Mouse (Mus musculus): Measurements from ENCODE around the gene Arv1. TPM values are rescaled to one million over a fixed set of nuclear protein-coding genes. Genes with fewer than 3 reads are reported as not detected.

The Arv1 gene
- total and polyA plus RNA-seq, 3 experiments: 11.9 to 24.1 TPM; not detected in 1

- no peak for DNase-seq (ENCODE audit: low read depth, low spot score)
- H3K4me1 ChIP-seq (ENCODE audit: control insufficient read depth in 1 of 2, insufficient read depth in 2 of 2, low read length in 2 of 2): no peaks in the 10 kb centered on the region
- H3K9ac ChIP-seq (ENCODE audit: control insufficient read depth, low read depth, low read length, poor library complexity, severe bottlenecking): no peak overlapping the region
- TF ChIP-seq MXI1 (IDR thresholded peaks at IDR 0.05; ENCODE audit: low read depth, low read length) (no peak), ZC3H11A (IDR thresholded peaks at IDR 0.05; ENCODE audit: low read depth, low read length) (no peak), MEF2A (IDR thresholded peaks at IDR 0.05; ENCODE audit: extremely low read depth, insufficient replicate concordance, low read depth, low read length, poor library complexity, severe bottlenecking) (no peak), USF2 (IDR thresholded peaks at IDR 0.05; ENCODE audit: borderline replicate concordance in 1 of 2, insufficient read depth in 1 of 2, low read depth in 1 of 2, low read length in 2 of 2) (no peak), POLR2A (IDR thresholded peaks at IDR 0.05; ENCODE audit: control insufficient read depth in 1 of 2, insufficient read depth in 1 of 2, low read depth in 1 of 2, low read length in 2 of 2, poor library complexity in 1 of 2) (no peak), TBP (IDR thresholded peaks at IDR 0.05; ENCODE audit: low read depth, low read length) (no peak)
- no peaks in the 10 kb centered on the region for H3K9me3 ChIP-seq (replicated peaks; ENCODE audit: insufficient read depth, low read length)
- no peaks in the 10 kb centered on the region for H3K79me2 ChIP-seq (ENCODE audit: control insufficient read depth, insufficient read depth, low read length, poor library complexity)
- H3K27me3 ChIP-seq (ENCODE audit: control insufficient read depth in 1 of 2, insufficient read depth in 2 of 2, low read length in 2 of 2): no peaks in the 10 kb centered on the region
- H3K27ac ChIP-seq (ENCODE audit: control insufficient read depth, low read depth, low read length): no peak overlapping the region
- peaks cover 0 to 3% of the 10 kb centered on the region in 2 experiments; a peak in 1 of 4 replicates for H3K36me3 ChIP-seq (ENCODE audit: control insufficient read depth in 1 of 2, insufficient read depth in 2 of 2, low read length in 2 of 2)
- no peak overlapping the region for H3K4me3 ChIP-seq (ENCODE audit: control insufficient read depth in 1 of 2, insufficient read depth in 1 of 2, low read depth in 2 of 2, low read length in 2 of 2)
Measured at GRCm38 (mm10) chr8:124681792-124682157, 40.2 kb upstream of the Arv1 start.

GRCm38 (mm10) chr8:124682218-124682617 is 39.7 kb upstream of the Arv1 start:
- Histone ChIP-seq H3K27me3 (ENCODE audit: control insufficient read depth in 1 of 2, insufficient read depth in 2 of 2, low read length in 2 of 2) (no peaks in the 10 kb centered on the region), H3K79me2 (ENCODE audit: control insufficient read depth, insufficient read depth, low read length, poor library complexity) (no peaks in the 10 kb centered on the region), H3K27ac (ENCODE audit: control insufficient read depth, low read depth, low read length) (no peak overlapping the region), H3K9ac (ENCODE audit: control insufficient read depth, low read depth, low read length, poor library complexity, severe bottlenecking) (no peak overlapping the region), H3K4me3 (ENCODE audit: control insufficient read depth in 1 of 2, insufficient read depth in 1 of 2, low read depth in 2 of 2, low read length in 2 of 2) (no peak overlapping the region), H3K36me3 (ENCODE audit: control insufficient read depth in 1 of 2, insufficient read depth in 2 of 2, low read length in 2 of 2) (peaks cover 0 to 3% of the 10 kb centered on the region in 2 experiments; a peak in 1 of 4 replicates), H3K9me3 (replicated peaks; ENCODE audit: insufficient read depth, low read length) (no peaks in the 10 kb centered on the region), H3K4me1 (ENCODE audit: control insufficient read depth in 1 of 2, insufficient read depth in 2 of 2, low read length in 2 of 2) (no peaks in the 10 kb centered on the region)
- TF ChIP-seq ELF1 (IDR thresholded peaks at IDR 0.05; ENCODE audit: low read depth, low read length) (no peak), UBTF (IDR thresholded peaks at IDR 0.05; ENCODE audit: borderline replicate concordance, insufficient read depth, low read depth, low read length) (no peak), TCF12 (IDR thresholded peaks at IDR 0.05; ENCODE audit: low read depth, low read length) (no peak), MYC (IDR thresholded peaks at IDR 0.05; ENCODE audit: low read depth, low read length) (no peak), ZC3H11A (IDR thresholded peaks at IDR 0.05; ENCODE audit: low read depth, low read length) (no peak), SMC3 (IDR thresholded peaks at IDR 0.05; ENCODE audit: low read depth, low read length) (no peak), CHD2 (IDR thresholded peaks at IDR 0.05; ENCODE audit: low read length) (no peak), MYB (IDR thresholded peaks at IDR 0.05; ENCODE audit: low read depth, low read length) (no peak), ZKSCAN1 (IDR thresholded peaks at IDR 0.05; ENCODE audit: low read depth, low read length) (no peak)
- no peak for DNase-seq (ENCODE audit: low read depth, low spot score)

- no peak overlapping the region for H3K4me3 ChIP-seq (ENCODE audit: control insufficient read depth in 1 of 2, insufficient read depth in 1 of 2, low read depth in 2 of 2, low read length in 2 of 2)
- DNase-seq (ENCODE audit: low read depth, low spot score): no peak
- no peaks in the 10 kb centered on the region for H3K9me3 ChIP-seq (replicated peaks; ENCODE audit: insufficient read depth, low read length)
- H3K79me2 ChIP-seq (ENCODE audit: control insufficient read depth, insufficient read depth, low read length, poor library complexity): no peaks in the 10 kb centered on the region
- H3K9ac ChIP-seq (ENCODE audit: control insufficient read depth, low read depth, low read length, poor library complexity, severe bottlenecking): no peak overlapping the region
- peaks cover 0 to 3% of the 10 kb centered on the region in 2 experiments; a peak in 1 of 4 replicates for H3K36me3 ChIP-seq (ENCODE audit: control insufficient read depth in 1 of 2, insufficient read depth in 2 of 2, low read length in 2 of 2)
- H3K27me3 ChIP-seq (ENCODE audit: control insufficient read depth in 1 of 2, insufficient read depth in 2 of 2, low read length in 2 of 2): no peaks in the 10 kb centered on the region
- no peak overlapping the region for H3K27ac ChIP-seq (ENCODE audit: control insufficient read depth, low read depth, low read length)
- TF ChIP-seq ZC3H11A (IDR thresholded peaks at IDR 0.05; ENCODE audit: low read depth, low read length): no peak
- TF ChIP-seq MYC (IDR thresholded peaks at IDR 0.05; ENCODE audit: low read depth, low read length): no peak
- TF ChIP-seq BHLHE40 (IDR thresholded peaks at IDR 0.05; ENCODE audit: borderline replicate concordance, low read depth, low read length): no peak
- TF ChIP-seq GATA1 (IDR thresholded peaks at IDR 0.05; ENCODE audit: low read depth, low read length): no peak
- no peak for TF ChIP-seq EP300 (IDR thresholded peaks at IDR 0.05; ENCODE audit: low read depth in 1 of 2, low read length in 2 of 2)
- TF ChIP-seq TBP (IDR thresholded peaks at IDR 0.05; ENCODE audit: low read depth, low read length): no peak
- no peak for TF ChIP-seq SMC3 (IDR thresholded peaks at IDR 0.05; ENCODE audit: low read depth, low read length)
- no peak for TF ChIP-seq USF2 (IDR thresholded peaks at IDR 0.05; ENCODE audit: borderline replicate concordance in 1 of 2, insufficient read depth in 1 of 2, low read depth in 1 of 2, low read length in 2 of 2)
- TF ChIP-seq JUND (IDR thresholded peaks at IDR 0.05; ENCODE audit: low read depth, low read length): no peak
- no peak for TF ChIP-seq ZNF384 (IDR thresholded peaks at IDR 0.05; ENCODE audit: low read depth, low read length)
- TF ChIP-seq MAFK (IDR thresholded peaks at IDR 0.05; ENCODE audit: borderline replicate concordance, low read depth, low read length): no peak
- no peak for TF ChIP-seq MAZ (IDR thresholded peaks at IDR 0.05; ENCODE audit: low read depth, low read length)
- TF ChIP-seq POLR2A (IDR thresholded peaks at IDR 0.05; ENCODE audit: control insufficient read depth in 1 of 2, insufficient read depth in 1 of 2, low read depth in 1 of 2, low read length in 2 of 2, poor library complexity in 1 of 2): no peak
- TF ChIP-seq MXI1 (IDR thresholded peaks at IDR 0.05; ENCODE audit: low read depth, low read length): no peak
- no peak for TF ChIP-seq MAX (IDR thresholded peaks at IDR 0.05; ENCODE audit: low read length)
- TF ChIP-seq TCF12 (IDR thresholded peaks at IDR 0.05; ENCODE audit: low read depth, low read length): no peak
- H3K4me1 ChIP-seq (ENCODE audit: control insufficient read depth in 1 of 2, insufficient read depth in 2 of 2, low read length in 2 of 2): no peaks in the 10 kb centered on the region
Measured at GRCm38 (mm10) chr8:124688899-124689298, 33.0 kb upstream of the Arv1 start.

Measured in MEL (cell line).